Mouse (Mus musculus): ENCODE results near the gene Mapk8ip2.

- TF ChIP-seq GATA1 (IDR thresholded peaks at IDR 0.05; ENCODE audit: low read length) (no peak), TAL1 (IDR thresholded peaks at IDR 0.05; ENCODE audit: low read length) (no peak)
Measured at GRCm38 (mm10) chr15:89454857-89455256, 1.1 kb downstream of the Mapk8ip2 start.
